In genomic region chr15:84072226-84072625, GRCm38 (mm10) we compare ENCODE assay signal across 8 mouse cellular contexts. TPM values are rescaled to one million over a fixed set of nuclear protein-coding genes. Genes with fewer than 3 reads are reported as not detected.
DNase-seq lines count a peak whose midpoint lies in the region; TF ChIP-seq lines count a peak whose summit lies in the region.

No protein-coding gene starts in this region.

- peak; percentile 62 for TF ChIP-seq CTCF in E14TG2a.4 (conservative IDR thresholded peaks at IDR 0.05; ENCODE audit: low read length)

- intact Hi-C loops in heart, postnatal 25 days (cut with DNase I), result loop anchor here (5.0 kb wide), 1 partner anchor 95 kb away; the partner anchor contains the start of gene Pnpla3

- peak; percentile 36 for DNase-seq in heart, adult 8-10 months (ENCODE audit: low spot score)
- DNase-seq in heart, postnatal 25 days (ENCODE audit: low spot score), result no peak
- DNase-seq in cerebellum, adult 11 months, result peak; percentile 56
- peak; percentile 63 for DNase-seq in forelimb bud, embryonic 11.5 days (ENCODE audit: low read depth, low spot score)
- DNase-seq in kidney, postnatal 4 days, result peak; percentile 76 to 78
- peak; percentile 69 for DNase-seq in lung, postnatal 14 days
- DNase-seq in testis, postnatal 10 days (ENCODE audit: low spot score), result peak; percentile 80

- peaks cover 5% of the 10 kb centered on the region; the same call in 1 of the 2 replicates for H3K36me3 ChIP-seq in E14TG2a.4 (ENCODE audit: insufficient read depth, low read length)

- peaks cover 15% of the 10 kb centered on the region for H3K27me3 ChIP-seq in E14TG2a.4 (ENCODE audit: insufficient read depth, low read length)

- H3K9me3 ChIP-seq in E14TG2a.4 (ENCODE audit: low read length), result no peaks in the 10 kb centered on the region

- H3K4me3 ChIP-seq in E14TG2a.4 (replicated peaks; ENCODE audit: low read length), result no peak overlapping the region

- peaks cover 80% of the 10 kb centered on the region for H3K4me1 ChIP-seq in E14TG2a.4 (replicated peaks; ENCODE audit: low read depth, low read length)

RNA-seq across cellular contexts. Expression of gene Efcab6, which starts 7.0 kb away (rescaled TPM):
- not detected for total RNA-seq in heart, adult 8-10 months (2022)
- not detected for total RNA-seq in heart, postnatal 25 days (2021)

RNA-seq across cellular contexts. Expression of gene Sult4a1, which starts 33.3 kb away (rescaled TPM):
- under 1 TPM in 3 of 4 experiments, not detected in 1; 0.09 to 0.20 (median 0.11) TPM for total RNA-seq in heart, adult 8-10 months (2022)
- not detected for total RNA-seq in heart, postnatal 25 days (2021)

RNA-seq across cellular contexts. Expression of gene Pnpla5, which starts 50.7 kb away (rescaled TPM):
- total RNA-seq in heart, adult 8-10 months (2022), result not detected
- total RNA-seq in heart, postnatal 25 days (2021), result not detected
